Mouse (Mus musculus) thymus, postnatal 25 days (tissue): ENCODE results near the gene Prps1.
"Not testable (repeated sequence)": the region's sequence is repeated elsewhere in the genome, so short reads cannot be mapped to it uniquely, and the experiment has no call there.

ENCODE experiments used
- DNase-seq: peaks from one replicate; pipeline ENCODE4 v3.0.0; 2022

The Prps1 gene

GRCm38 (mm10) chrX:140456279-140456731 is at the start of gene Prps1:
Gene Prps1, plus strand, starts transcription at chrX:140456613.
- DNase-seq: peak; percentile 91

- no peak for DNase-seq
These were observed 48.8 kb upstream of the Prps1 start for GRCm38 (mm10) chrX:140407593-140407992.

DNA sequence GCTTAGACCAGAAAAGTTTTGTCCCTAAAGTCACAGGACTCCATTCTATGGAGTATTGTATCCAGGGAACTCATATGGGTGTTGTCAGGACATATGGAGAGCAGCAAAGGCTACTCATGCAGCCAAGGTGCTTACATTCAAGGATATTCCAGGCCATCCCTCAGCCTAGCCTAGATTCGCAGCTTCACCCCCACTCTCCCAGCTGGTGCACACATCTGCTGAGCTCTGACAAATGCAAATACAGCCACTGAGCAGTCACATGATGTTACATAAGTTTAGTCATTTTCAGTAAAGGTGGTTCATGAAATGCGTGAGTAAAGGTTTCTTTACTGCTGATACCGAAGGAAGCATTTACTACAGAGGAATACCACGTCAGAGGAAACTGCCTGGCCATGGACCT is 37.9 kb upstream of the Prps1 start:
- no peak for DNase-seq

GRCm38 (mm10) chrX:140427124-140427523 is 29.3 kb upstream of the Prps1 start:
- no peak for DNase-seq

GRCm38 (mm10) chrX:140428252-140428651 is 28.2 kb upstream of the Prps1 start:
- DNase-seq: peak; percentile 23

DNA sequence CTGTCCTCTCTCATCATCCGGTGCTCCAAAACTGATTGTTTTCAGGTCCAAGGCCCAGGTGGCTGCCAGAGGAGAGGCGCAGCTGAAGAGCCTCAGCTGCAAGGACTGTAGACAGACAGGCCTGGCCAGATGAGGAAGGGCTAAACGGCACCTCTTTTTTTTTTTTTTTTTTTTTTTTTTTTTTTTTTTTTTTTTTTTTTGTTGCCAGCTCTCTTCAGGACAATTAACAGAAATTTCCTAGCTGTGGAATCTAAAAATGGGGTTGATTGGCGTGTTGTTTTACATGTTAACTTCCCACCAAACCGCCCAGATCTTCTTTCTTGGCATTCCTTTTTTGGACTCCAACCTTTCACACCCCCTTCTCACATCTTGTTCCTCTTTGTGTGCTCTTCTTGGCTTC is 26.4 kb upstream of the Prps1 start:
- no peak for DNase-seq

GRCm38 (mm10) chrX:140430506-140430905 is 25.9 kb upstream of the Prps1 start:
- no peak for DNase-seq

- DNase-seq: no peak
These were observed 24.4 kb upstream of the Prps1 start for GRCm38 (mm10) chrX:140431981-140432380.

- no peak for DNase-seq
These were observed 23.6 kb upstream of the Prps1 start for GRCm38 (mm10) chrX:140432786-140433185.

DNA sequence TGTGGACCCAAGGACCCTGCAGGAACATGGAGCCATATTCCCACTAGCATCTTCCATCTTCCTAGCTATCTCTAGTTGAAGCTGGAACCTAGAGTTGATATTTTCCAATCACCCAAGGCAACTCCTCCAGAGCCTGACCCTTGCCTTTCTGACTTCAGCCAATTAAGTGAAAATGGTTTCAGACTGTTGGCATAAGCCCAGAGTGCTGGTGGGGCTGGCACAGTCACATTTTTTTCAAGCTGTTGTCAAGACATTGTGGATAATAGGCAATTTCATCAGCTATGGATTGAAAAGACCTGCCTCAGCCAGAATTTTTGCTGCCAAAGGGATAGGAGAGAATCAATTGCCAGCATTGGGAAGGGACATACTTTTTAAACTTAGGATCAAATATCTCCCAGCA is 18.5 kb upstream of the Prps1 start:
- no peak for DNase-seq

- no peak for DNase-seq
These were observed 10.9 kb upstream of the Prps1 start for GRCm38 (mm10) chrX:140445551-140445950.

DNA sequence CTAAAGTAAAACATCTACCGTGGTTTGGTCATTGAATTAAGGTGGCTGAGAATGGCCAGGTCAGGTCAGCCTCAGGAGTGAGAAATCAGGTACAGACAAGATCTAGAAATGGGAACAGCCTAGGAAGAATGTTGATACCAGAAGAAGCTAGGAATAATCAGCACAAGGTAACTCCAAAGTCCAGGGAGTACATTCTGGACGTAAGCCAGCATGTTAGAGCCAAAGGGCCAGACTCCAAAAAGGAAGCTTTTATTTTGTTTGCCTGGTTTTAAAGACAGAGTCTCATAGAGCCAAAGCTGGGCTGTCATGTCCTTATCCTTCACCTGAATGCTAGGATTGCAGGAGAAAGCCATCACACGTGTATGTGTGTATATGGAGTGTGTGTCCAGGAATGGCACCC is 6.3 kb upstream of the Prps1 start:
- no peak for DNase-seq

DNA sequence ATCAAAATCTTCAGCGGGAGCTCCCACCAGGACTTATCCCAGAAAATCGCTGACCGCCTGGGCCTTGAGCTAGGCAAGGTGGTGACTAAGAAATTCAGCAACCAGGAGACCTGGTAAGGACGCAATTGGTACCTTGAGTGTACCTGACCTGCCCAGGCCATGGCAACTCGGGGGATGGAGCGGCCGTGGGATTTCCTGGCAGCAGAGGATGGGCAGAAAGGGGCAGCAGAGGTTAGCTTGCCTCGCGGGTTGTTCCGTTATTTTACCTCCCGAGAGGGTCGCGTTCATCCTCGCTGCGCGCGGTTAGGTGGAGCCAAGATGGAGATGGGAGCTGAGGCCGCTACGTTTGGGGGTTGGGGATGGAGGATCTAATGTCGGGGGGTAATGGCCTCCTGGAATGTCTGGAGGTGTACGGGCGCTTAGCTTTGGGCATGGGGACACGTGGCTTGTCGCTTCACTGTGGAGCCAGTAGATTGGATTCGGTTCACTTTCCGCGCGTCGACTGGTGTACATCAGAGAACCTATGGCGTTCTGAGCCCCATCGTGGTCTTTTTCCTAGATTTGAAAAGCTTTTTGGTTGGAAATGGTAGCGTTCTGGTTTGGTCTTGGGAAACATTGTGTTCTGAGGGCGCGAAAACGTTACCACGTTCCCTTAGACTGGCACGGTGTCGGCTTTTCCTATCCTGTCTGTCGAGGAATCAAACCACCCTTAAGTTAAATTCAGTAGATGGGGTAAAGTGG is 508 bp downstream of the Prps1 start:
- DNase-seq: no peak

- DNase-seq: no peak
These were observed 1.1 kb downstream of the Prps1 start for GRCm38 (mm10) chrX:140457502-140457901.

- no peak for DNase-seq
These were observed 21.8 kb downstream of the Prps1 start for GRCm38 (mm10) chrX:140478231-140478630.

DNA sequence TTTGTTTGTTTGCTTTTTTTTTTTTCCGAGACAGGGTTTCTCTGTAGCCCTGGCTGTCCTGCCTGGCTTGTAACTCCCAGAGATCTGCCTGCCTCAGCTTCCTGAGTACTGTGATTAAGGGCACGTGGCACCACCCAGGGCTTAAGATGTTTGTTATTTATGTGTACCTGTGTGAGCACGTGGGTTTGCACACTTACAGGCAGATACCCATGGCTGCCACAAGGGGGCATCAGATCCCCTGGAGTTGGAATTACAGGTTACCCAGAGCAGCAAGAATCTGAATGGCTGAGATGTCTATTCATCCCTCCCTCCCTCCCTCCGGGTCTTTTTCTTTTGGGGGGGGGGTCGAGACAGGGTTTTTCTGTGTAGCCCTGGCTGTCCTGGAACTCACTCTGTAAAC is 22.8 kb downstream of the Prps1 start:
- peak; percentile 55 for DNase-seq

GRCm38 (mm10) chrX:140489174-140489573 is 32.8 kb downstream of the Prps1 start:
- DNase-seq: no peak

DNA sequence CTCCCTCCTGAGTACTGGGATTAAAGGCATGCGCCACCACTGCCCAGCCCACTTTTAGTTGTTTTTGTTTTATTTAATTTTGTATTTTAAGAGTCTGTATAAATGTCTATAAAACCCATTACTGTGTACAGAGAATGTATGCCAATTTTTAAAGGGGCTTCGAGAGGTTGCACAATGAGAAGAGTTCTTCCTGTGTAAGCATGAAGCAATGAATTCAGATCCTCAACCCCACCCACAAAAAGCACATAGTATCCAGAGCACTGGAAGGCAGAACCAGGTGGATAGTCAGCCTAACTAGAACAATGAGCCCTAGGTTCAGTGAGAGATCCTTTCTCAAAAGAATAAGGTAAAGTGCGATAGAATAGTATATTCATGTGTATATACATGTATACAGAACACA is 33.8 kb downstream of the Prps1 start:
- no peak for DNase-seq

GRCm38 (mm10) chrX:140491884-140492571 is 35.6 kb downstream of the Prps1 start:
- DNase-seq: peak; percentile 39

DNA sequence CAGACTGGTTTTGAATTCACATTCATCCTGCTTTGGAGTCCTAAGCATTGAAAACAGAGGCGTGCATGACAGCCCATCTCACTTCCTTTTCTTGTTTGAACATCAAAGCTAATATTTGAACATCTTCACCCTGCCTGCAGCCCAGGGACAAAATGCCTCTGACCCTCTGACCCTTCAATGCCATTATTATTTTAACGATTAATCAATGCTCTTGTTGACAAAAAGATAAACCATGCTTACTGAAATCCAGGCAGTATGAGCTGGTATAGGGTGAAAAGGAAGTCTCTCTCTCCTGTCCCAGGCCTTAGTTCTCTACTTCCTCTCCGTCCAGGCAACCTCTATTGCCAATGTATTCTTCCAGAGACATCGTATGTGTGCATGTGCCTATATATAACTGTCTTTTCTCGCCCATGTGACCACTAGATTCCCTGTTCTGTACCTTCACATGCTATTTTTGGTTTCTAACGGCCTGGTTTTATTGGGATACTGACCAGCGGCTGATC is 37.2 kb downstream of the Prps1 start:
- DNase-seq: no peak

DNA sequence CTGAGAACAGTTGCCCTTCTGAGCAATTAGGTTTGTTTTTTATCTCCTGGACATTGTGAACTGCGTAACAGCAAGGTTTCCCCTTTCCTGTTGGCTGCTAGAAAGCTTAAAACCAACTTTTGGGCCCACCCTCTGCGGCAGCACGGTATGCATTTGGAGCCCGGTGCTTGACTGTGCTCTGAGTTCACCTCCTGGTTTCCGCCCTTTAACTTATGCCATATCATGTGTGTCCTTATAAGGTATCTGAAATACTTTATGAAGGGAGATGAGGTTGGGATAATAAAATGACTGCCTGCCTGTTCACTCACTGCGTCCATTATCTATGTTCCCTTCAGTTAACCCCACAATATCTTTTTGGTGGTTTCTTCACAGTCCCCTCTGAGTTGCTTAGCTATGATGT is 37.8 kb downstream of the Prps1 start:
- DNase-seq: no peak

DNA sequence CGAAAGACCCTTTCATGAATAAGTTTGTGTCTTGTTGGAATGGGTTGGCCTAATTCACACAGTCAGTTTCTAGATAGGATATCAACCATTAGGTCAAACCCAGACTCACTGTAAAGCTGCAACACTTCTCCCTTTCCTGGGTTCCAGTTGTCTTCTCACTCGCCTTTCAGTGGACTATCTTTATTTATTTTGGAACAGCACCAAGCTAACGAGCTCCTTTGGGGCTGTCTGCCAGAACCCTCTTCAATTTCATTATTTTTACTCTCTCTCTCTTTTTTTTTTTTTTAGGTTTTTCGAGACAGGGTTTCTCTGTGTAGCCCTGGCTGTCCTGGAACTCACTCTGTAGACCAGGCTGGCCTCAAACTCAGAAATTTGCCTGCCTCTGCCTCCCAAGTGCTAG is 42.0 kb downstream of the Prps1 start:
- DNase-seq: not testable (repeated sequence)

- DNase-seq: no peak
These were observed 43.9 kb downstream of the Prps1 start for GRCm38 (mm10) chrX:140500306-140500705.
